Mouse (Mus musculus) telencephalon, adult 2 months (tissue): ENCODE data around the gene Cdrt4.
A peak's percentile ranks its signal among the peaks of the same experiment; 100 is the strongest.

Source experiments
- DNase-seq: peaks from one replicate; pipeline ENCODE4 v3.0.0-alpha.2; 2011; ENCODE audit warnings: low read depth, low spot score

Gene Cdrt4

GRCm38 (mm10) chr11:62951012-62951411 is at the start of gene Cdrt4:
TSS of gene Cdrt4 (plus strand) at chr11:62951193.
- no peak for DNase-seq

- peak; percentile 69 for DNase-seq
Measured at GRCm38 (mm10) chr11:62901699-62902323, 49.2 kb upstream of the Cdrt4 start.

GRCm38 (mm10) chr11:62903871-62904495 is 47.0 kb upstream of the Cdrt4 start:
- no peak for DNase-seq

GRCm38 (mm10) chr11:62909720-62910306 is 41.2 kb upstream of the Cdrt4 start:
- DNase-seq = no peak

GRCm38 (mm10) chr11:62911362-62911761 is 39.6 kb upstream of the Cdrt4 start:
- peak; percentile 60 for DNase-seq

- no peak for DNase-seq
Measured at GRCm38 (mm10) chr11:62913141-62913540, 37.9 kb upstream of the Cdrt4 start.

- DNase-seq = no peak
Measured at GRCm38 (mm10) chr11:62914532-62914931, 36.5 kb upstream of the Cdrt4 start.

GRCm38 (mm10) chr11:62915486-62915885 is 35.5 kb upstream of the Cdrt4 start:
- DNase-seq = no peak

GRCm38 (mm10) chr11:62916765-62917164 is 34.2 kb upstream of the Cdrt4 start:
- DNase-seq = no peak

GRCm38 (mm10) chr11:62919946-62920742 is 30.8 kb upstream of the Cdrt4 start:
- DNase-seq = peak; percentile 18

GRCm38 (mm10) chr11:62920743-62921050 is 30.3 kb upstream of the Cdrt4 start:
- DNase-seq = no peak

GRCm38 (mm10) chr11:62921052-62921977 is 29.7 kb upstream of the Cdrt4 start:
- DNase-seq = peak; percentile 89

- no peak for DNase-seq
Measured at GRCm38 (mm10) chr11:62924091-62924761, 26.8 kb upstream of the Cdrt4 start.

GRCm38 (mm10) chr11:62929799-62930198 is 21.2 kb upstream of the Cdrt4 start:
- no peak for DNase-seq

GRCm38 (mm10) chr11:62930574-62930973 is 20.4 kb upstream of the Cdrt4 start:
- DNase-seq = no peak

- no peak for DNase-seq
Measured at GRCm38 (mm10) chr11:62931141-62931540, 19.9 kb upstream of the Cdrt4 start.

GRCm38 (mm10) chr11:62933099-62933498 is 17.9 kb upstream of the Cdrt4 start:
- DNase-seq = no peak

GRCm38 (mm10) chr11:62934795-62935514 is 16.0 kb upstream of the Cdrt4 start:
- DNase-seq = no peak

GRCm38 (mm10) chr11:62937986-62938385 is 13.0 kb upstream of the Cdrt4 start:
- DNase-seq = no peak

- DNase-seq = no peak
Measured at GRCm38 (mm10) chr11:62938921-62939320, 12.1 kb upstream of the Cdrt4 start.
